Mouse (Mus musculus): ENCODE measurements at regions not wholly inside any gene's neighbourhood (a gene's known extent, or its start where the extent isn't known, plus 50 kb on each side); places are given as distances from the start of the nearest gene placed in this dataset.
"Not testable (repeated sequence)": the region's sequence is repeated elsewhere in the genome, so short reads cannot be mapped to it uniquely, and the experiment has no call there.

- ATAC-seq (ENCODE audit: insufficient number of reproducible peaks, insufficient read depth, low FRiP score, low read depth), result no peak
- Histone ChIP-seq H3K9ac (replicated peaks; ENCODE audit: low read depth, low read length) (no peak overlapping the region), H3K36me3 (ENCODE audit: control insufficient read depth, insufficient read depth, low read length) (no peaks in the 10 kb centered on the region), H3K4me3 (ENCODE audit: low read depth, low read length) (no peak overlapping the region), H3K4me1 (ENCODE audit: control insufficient read depth, insufficient read depth, low read length) (no peaks in the 10 kb centered on the region), H3K27ac (ENCODE audit: low read length) (no peak overlapping the region), H3K9me3 (ENCODE audit: control insufficient read depth, low read depth, low read length) (no peaks in the 10 kb centered on the region), H3K27me3 (ENCODE audit: control insufficient read depth, insufficient read depth, low read length) (no peaks in the 10 kb centered on the region), H3K4me2 (replicated peaks; ENCODE audit: low read depth, low read length) (no peak overlapping the region)
- WGBS, result 81% methylated on average over 5 of the region's 5 CpGs
Observed at GRCm38 (mm10) chr2:53437046-53437815, 245.7 kb downstream of the Arl6ip6 start.

GRCm38 (mm10) chr2:53440301-53440700, 248.8 kb downstream of the Arl6ip6 start:
- not testable (repeated sequence) for H3K4me3 ChIP-seq (ENCODE audit: low read depth, low read length); H3K4me1 ChIP-seq (ENCODE audit: control insufficient read depth, insufficient read depth, low read length); H3K9me3 ChIP-seq (ENCODE audit: control insufficient read depth, low read depth, low read length); H3K9ac ChIP-seq (replicated peaks; ENCODE audit: low read depth, low read length); ATAC-seq (ENCODE audit: insufficient number of reproducible peaks, insufficient read depth, low FRiP score, low read depth); H3K27ac ChIP-seq (ENCODE audit: low read length); H3K36me3 ChIP-seq (ENCODE audit: control insufficient read depth, insufficient read depth, low read length); H3K4me2 ChIP-seq (replicated peaks; ENCODE audit: low read depth, low read length); H3K27me3 ChIP-seq (ENCODE audit: control insufficient read depth, insufficient read depth, low read length)
- 49% methylated on average over 3 of the region's 3 CpGs for WGBS

- H3K4me2 ChIP-seq (replicated peaks; ENCODE audit: low read depth, low read length), result no peak overlapping the region
- H3K9me3 ChIP-seq (ENCODE audit: control insufficient read depth, low read depth, low read length), result no peaks in the 10 kb centered on the region
- H3K4me1 ChIP-seq (ENCODE audit: control insufficient read depth, insufficient read depth, low read length), result no peaks in the 10 kb centered on the region
- ATAC-seq (ENCODE audit: insufficient number of reproducible peaks, insufficient read depth, low FRiP score, low read depth), result no peak
- H3K27ac ChIP-seq (ENCODE audit: low read length), result no peak overlapping the region
- no peak overlapping the region for H3K4me3 ChIP-seq (ENCODE audit: low read depth, low read length)
- H3K27me3 ChIP-seq (ENCODE audit: control insufficient read depth, insufficient read depth, low read length), result no peaks in the 10 kb centered on the region
- H3K36me3 ChIP-seq (ENCODE audit: control insufficient read depth, insufficient read depth, low read length), result no peaks in the 10 kb centered on the region
- H3K9ac ChIP-seq (replicated peaks; ENCODE audit: low read depth, low read length), result no peak overlapping the region
- WGBS, result 66% methylated on average over 3 of the region's 3 CpGs
Observed at GRCm38 (mm10) chr2:53460265-53460664, 268.7 kb downstream of the Arl6ip6 start.

GRCm38 (mm10) chr2:53474455-53474854, 282.9 kb downstream of the Arl6ip6 start:
- Histone ChIP-seq H3K36me3 (ENCODE audit: control insufficient read depth, insufficient read depth, low read length) (no peaks in the 10 kb centered on the region), H3K27me3 (ENCODE audit: control insufficient read depth, insufficient read depth, low read length) (no peaks in the 10 kb centered on the region), H3K27ac (ENCODE audit: low read length) (no peak overlapping the region), H3K9ac (replicated peaks; ENCODE audit: low read depth, low read length) (no peak overlapping the region), H3K4me3 (ENCODE audit: low read depth, low read length) (no peak overlapping the region), H3K9me3 (ENCODE audit: control insufficient read depth, low read depth, low read length) (no peaks in the 10 kb centered on the region), H3K4me1 (ENCODE audit: control insufficient read depth, insufficient read depth, low read length) (no peaks in the 10 kb centered on the region), H3K4me2 (replicated peaks; ENCODE audit: low read depth, low read length) (no peak overlapping the region)
- 87% methylated on average over 4 of the region's 4 CpGs for whole genome bisulfite sequencing
- no peak for ATAC-seq (ENCODE audit: insufficient number of reproducible peaks, insufficient read depth, low FRiP score, low read depth)

- H3K9me3 ChIP-seq (ENCODE audit: control insufficient read depth, low read depth, low read length); ATAC-seq (ENCODE audit: insufficient number of reproducible peaks, insufficient read depth, low FRiP score, low read depth): not testable (repeated sequence)
- WGBS, result 76% methylated on average over 4 of the region's 4 CpGs
Observed at GRCm38 (mm10) chr2:53479051-53479450, 287.5 kb downstream of the Arl6ip6 start.

GRCm38 (mm10) chr2:53488301-53488700, 296.8 kb downstream of the Arl6ip6 start:
- H3K27me3 ChIP-seq (ENCODE audit: control insufficient read depth, insufficient read depth, low read length), result no peaks in the 10 kb centered on the region
- ATAC-seq (ENCODE audit: insufficient number of reproducible peaks, insufficient read depth, low FRiP score, low read depth), result no peak
- 75% methylated on average over 1 of the region's 1 CpGs for WGBS
- H3K4me3 ChIP-seq (ENCODE audit: low read depth, low read length), result no peak overlapping the region
- H3K9me3 ChIP-seq (ENCODE audit: control insufficient read depth, low read depth, low read length), result no peaks in the 10 kb centered on the region
- no peak overlapping the region for H3K27ac ChIP-seq (ENCODE audit: low read length)
- H3K4me2 ChIP-seq (replicated peaks; ENCODE audit: low read depth, low read length), result no peak overlapping the region
- no peaks in the 10 kb centered on the region for H3K4me1 ChIP-seq (ENCODE audit: control insufficient read depth, insufficient read depth, low read length)
- H3K9ac ChIP-seq (replicated peaks; ENCODE audit: low read depth, low read length), result no peak overlapping the region
- no peaks in the 10 kb centered on the region for H3K36me3 ChIP-seq (ENCODE audit: control insufficient read depth, insufficient read depth, low read length)

More at GRCm38 (mm10) chr2:53479051-53479450, 287.5 kb downstream of the Arl6ip6 start:
- H3K4me2 ChIP-seq (replicated peaks; ENCODE audit: low read depth, low read length); H3K36me3 ChIP-seq (ENCODE audit: control insufficient read depth, insufficient read depth, low read length); H3K4me3 ChIP-seq (ENCODE audit: low read depth, low read length); H3K4me1 ChIP-seq (ENCODE audit: control insufficient read depth, insufficient read depth, low read length); H3K27me3 ChIP-seq (ENCODE audit: control insufficient read depth, insufficient read depth, low read length); H3K27ac ChIP-seq (ENCODE audit: low read length); H3K9ac ChIP-seq (replicated peaks; ENCODE audit: low read depth, low read length): not testable (repeated sequence)

- no peak overlapping the region for H3K27ac ChIP-seq (ENCODE audit: low read length)
- no peaks in the 10 kb centered on the region for H3K4me1 ChIP-seq (ENCODE audit: control insufficient read depth, insufficient read depth, low read length)
- H3K27me3 ChIP-seq (ENCODE audit: control insufficient read depth, insufficient read depth, low read length), result no peaks in the 10 kb centered on the region
- H3K36me3 ChIP-seq (ENCODE audit: control insufficient read depth, insufficient read depth, low read length), result no peaks in the 10 kb centered on the region
- 65% methylated on average over 4 of the region's 4 CpGs for WGBS
- H3K9me3 ChIP-seq (ENCODE audit: control insufficient read depth, low read depth, low read length), result no peaks in the 10 kb centered on the region
- ATAC-seq (ENCODE audit: insufficient number of reproducible peaks, insufficient read depth, low FRiP score, low read depth), result no peak
- H3K9ac ChIP-seq (replicated peaks; ENCODE audit: low read depth, low read length), result no peak overlapping the region
- no peak overlapping the region for H3K4me2 ChIP-seq (replicated peaks; ENCODE audit: low read depth, low read length)
- no peak overlapping the region for H3K4me3 ChIP-seq (ENCODE audit: low read depth, low read length)
Observed at GRCm38 (mm10) chr2:53490805-53491585, 299.5 kb downstream of the Arl6ip6 start.

GRCm38 (mm10) chr2:53492788-53493187, 301.3 kb downstream of the Arl6ip6 start:
- no peak overlapping the region for H3K27ac ChIP-seq (ENCODE audit: low read length)
- H3K9me3 ChIP-seq (ENCODE audit: control insufficient read depth, low read depth, low read length), result no peaks in the 10 kb centered on the region
- no peaks in the 10 kb centered on the region for H3K36me3 ChIP-seq (ENCODE audit: control insufficient read depth, insufficient read depth, low read length)
- H3K4me1 ChIP-seq (ENCODE audit: control insufficient read depth, insufficient read depth, low read length), result no peaks in the 10 kb centered on the region
- WGBS, result 74% methylated on average over 2 of the region's 2 CpGs
- H3K27me3 ChIP-seq (ENCODE audit: control insufficient read depth, insufficient read depth, low read length), result no peaks in the 10 kb centered on the region
- no peak overlapping the region for H3K4me2 ChIP-seq (replicated peaks; ENCODE audit: low read depth, low read length)
- no peak for ATAC-seq (ENCODE audit: insufficient number of reproducible peaks, insufficient read depth, low FRiP score, low read depth)
- no peak overlapping the region for H3K4me3 ChIP-seq (ENCODE audit: low read depth, low read length)
- H3K9ac ChIP-seq (replicated peaks; ENCODE audit: low read depth, low read length), result no peak overlapping the region

All from stomach, embryonic 14.5 days (tissue).